Mouse (Mus musculus) layer of hippocampus, adult 18-20 months (tissue): ENCODE measurements around the gene S1pr2. TPM values are rescaled to one million over a fixed set of nuclear protein-coding genes. Genes with fewer than 3 reads are reported as not detected.

ENCODE experiments used
- microRNA-seq, 2 experiments: library from miRNA; unstranded; fragments of <30 nt; microRNA quantifications; one replicate each; pipeline ENCODE4 v1.2.0; 2021
- total RNA-seq, 2 experiments: library from RNA; stranded (reverse); gene quantifications; 2 replicates each; pipeline ENCODE4 v1.2.3; 2021

S1pr2 gene
- total RNA-seq, 2 experiments from 2014 or later: 1.6 to 2.1 TPM

Small RNA genes lying within 50 kb of the gene (microRNA-seq; reads per million reads assigned to microRNA genes)
- gene Mir7081: 0.49 to 0.98 reads per million in 2 experiments

Other genes with a start within 250 kb of the S1pr2 start
- gene Olfm2, start 230.4 kb downstream of the S1pr2 start, total RNA-seq: 10 to 100 TPM; 32.0 to 38.5 TPM
- gene Col5a3, start 161.7 kb downstream of the S1pr2 start, total RNA-seq: 1 to 10 TPM; 1.7 to 2.0 TPM
- gene Rdh8, start 158.3 kb downstream of the S1pr2 start, total RNA-seq: not detected
- 10 to 100 TPM; 66.8 to 70.4 TPM for gene A230050P20Rik, start 108.1 kb downstream of the S1pr2 start, total RNA-seq
- gene Angptl6, start 97.1 kb downstream of the S1pr2 start, total RNA-seq: 10 to 100 TPM in 1 of 2 experiments, 1 to 10 TPM in 1; 9.9 to 10.6 TPM
- 10 to 100 TPM; 24.1 to 25.3 TPM for gene Ppan, start 88.6 kb downstream of the S1pr2 start, total RNA-seq
- 100 to 1,000 TPM; 124 to 132 TPM for gene Eif3g, start 78.2 kb downstream of the S1pr2 start, total RNA-seq
- gene Dnmt1, start 16.9 kb downstream of the S1pr2 start, total RNA-seq: 10 to 100 TPM; 32.1 to 34.7 TPM
- 10 to 100 TPM; 61.0 to 61.9 TPM for gene Mrpl4, start 26.0 kb upstream of the S1pr2 start, total RNA-seq
- 1 to 10 TPM; 2.0 to 2.6 TPM for gene Icam1, start 39.2 kb upstream of the S1pr2 start, total RNA-seq
- gene Icam4, start 52.6 kb upstream of the S1pr2 start, total RNA-seq: 1 to 10 TPM in 1 of 2 experiments, under 1 TPM in 1; 0.97 to 1.2 TPM
- 100 to 1,000 TPM; 379 to 387 TPM for gene Icam5, start 55.3 kb upstream of the S1pr2 start, total RNA-seq
- not detected for gene Zglp1, start 90.3 kb upstream of the S1pr2 start, total RNA-seq
- 1 to 10 TPM; 1.6 to 2.9 TPM for gene Gm49373, start 96.3 kb upstream of the S1pr2 start, total RNA-seq
- 10 to 100 TPM; 54.0 to 65.5 TPM for gene Fdx1l, start 96.8 kb upstream of the S1pr2 start, total RNA-seq
- gene Gm38431, start 115.2 kb upstream of the S1pr2 start, total RNA-seq: 1 to 10 TPM; 2.2 to 2.7 TPM
- 10 to 100 TPM; 32.9 TPM for gene Raver1, start 115.2 kb upstream of the S1pr2 start, total RNA-seq
- 10 to 100 TPM; 13.5 to 15.3 TPM for gene Tyk2, start 154.5 kb upstream of the S1pr2 start, total RNA-seq
- gene Cdc37, start 173.2 kb upstream of the S1pr2 start, total RNA-seq: 100 to 1,000 TPM; 163 TPM
- 10 to 100 TPM; 83.4 to 86.6 TPM for gene Pde4a, start 188.9 kb upstream of the S1pr2 start, total RNA-seq